Mouse (Mus musculus) heart, embryonic 10.5 days (tissue): ENCODE measurements around the gene Bloc1s5. TPM values are rescaled to one million over a fixed set of nuclear protein-coding genes. Genes with fewer than 3 reads are reported as not detected.
"Not testable (repeated sequence)": the region's sequence is repeated elsewhere in the genome, so short reads cannot be mapped to it uniquely, and the experiment has no call there.

Experiments
- DNase-seq: peaks from one replicate; pipeline ENCODE4 v3.0.0-alpha.2; 2017; ENCODE audit warnings: low spot score
- H3K27ac ChIP-seq: fragments of 300-500 bp; sonication (generic); 2 replicates; pipeline ENCODE4 v1.5.1; 2016; ENCODE audit warnings: mild to moderate bottlenecking
- H3K27me3 ChIP-seq: fragments of 300-500 bp; sonication (generic); 2 replicates; pipeline ENCODE4 v1.6.1; 2016; ENCODE audit warnings: mild to moderate bottlenecking; ENCODE audit not compliant: poor library complexity, insufficient read depth, severe bottlenecking
- H3K36me3 ChIP-seq: fragments of 300-500 bp; sonication (generic); 2 replicates; pipeline ENCODE4 v1.6.1; 2016; ENCODE audit warnings: mild to moderate bottlenecking, moderate library complexity
- H3K4me1 ChIP-seq: fragments of 300-500 bp; sonication (generic); 2 replicates; pipeline ENCODE4 v1.6.1; 2016; ENCODE audit warnings: mild to moderate bottlenecking
- H3K4me3 ChIP-seq: fragments of 300-500 bp; sonication (generic); 2 replicates; pipeline ENCODE4 v1.5.1; 2016; ENCODE audit warnings: mild to moderate bottlenecking, moderate library complexity
- H3K9me3 ChIP-seq: fragments of 300-500 bp; sonication (generic); 2 replicates; pipeline ENCODE4 v1.6.1; 2016; ENCODE audit warnings: mild to moderate bottlenecking, moderate library complexity
- WGBS: fragments of 180-500 bp; shearing (Covaris S2); methylation state at CpG from one replicate; pipeline ENCODE4 v1.1.7; 2016; 5-methylcytosine and 5-hydroxymethylcytosine counted together
- polyA plus RNA-seq: library from polyadenylated mRNA; unstranded; fragments of >200 nt; fragmentation: Nextera tagmentation; extraction: Ambion mirVana; gene quantifications from 2 replicates; pipeline ENCODE4 v1.2.1, GENCODE M21; 2016

Gene Bloc1s5
- polyA plus RNA-seq, result 17.5 and 21.6 TPM in 2 replicates

GRCm38 (mm10) chr13:38634800-38635269 lies at the start of gene Bloc1s5:
Gene Bloc1s5, minus strand, starts transcription at chr13:38635109.
- H3K4me1 ChIP-seq, result peaks cover 6% of the 10 kb centered on the region; the same call in 1 of the 2 replicates

DNA sequence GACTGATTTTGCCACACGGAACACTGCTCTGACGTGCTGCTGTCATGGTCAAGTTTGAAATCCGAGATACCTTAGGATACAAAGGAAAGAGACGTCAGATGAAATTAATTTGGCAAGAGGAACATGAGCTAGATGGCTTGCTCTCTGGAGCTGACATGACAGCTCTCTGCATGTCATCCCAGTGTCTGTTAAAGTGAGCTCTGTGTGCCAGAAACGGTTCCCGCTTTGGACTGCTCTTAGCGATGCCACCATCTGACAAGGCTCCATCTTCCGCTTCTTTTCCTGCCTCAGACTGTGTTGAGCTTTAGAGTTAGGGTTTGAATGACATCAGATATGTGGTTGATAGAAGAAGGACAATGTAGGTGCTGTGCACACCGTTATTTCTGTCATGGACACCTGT lies 37.4 kb upstream of the Bloc1s5 start:
- Histone ChIP-seq H3K4me3 (no peak overlapping the region), H3K9me3 (no peaks in the 10 kb centered on the region), H3K27ac (no peak overlapping the region), H3K27me3 (no peaks in the 10 kb centered on the region), H3K4me1 (no peaks in the 10 kb centered on the region), H3K36me3 (no peaks in the 10 kb centered on the region)
- WGBS, result 84% methylated on average over 9 of the region's 9 CpGs
- DNase-seq, result no peak

More at GRCm38 (mm10) chr13:38634800-38635269, at the start of gene Bloc1s5:
- WGBS, result under 1% methylated on average over 44 of the region's 44 CpGs
- Histone ChIP-seq H3K9me3 (no peaks in the 10 kb centered on the region), H3K27me3 (no peaks in the 10 kb centered on the region), H3K36me3 (peaks cover 7% of the 10 kb centered on the region; the same call in 1 of the 2 replicates), H3K4me3 (peak within 1 kb of the TSS; percentile 78), H3K27ac (peak within 1 kb of the TSS; percentile 92)
- peak; percentile 97 for DNase-seq

DNA sequence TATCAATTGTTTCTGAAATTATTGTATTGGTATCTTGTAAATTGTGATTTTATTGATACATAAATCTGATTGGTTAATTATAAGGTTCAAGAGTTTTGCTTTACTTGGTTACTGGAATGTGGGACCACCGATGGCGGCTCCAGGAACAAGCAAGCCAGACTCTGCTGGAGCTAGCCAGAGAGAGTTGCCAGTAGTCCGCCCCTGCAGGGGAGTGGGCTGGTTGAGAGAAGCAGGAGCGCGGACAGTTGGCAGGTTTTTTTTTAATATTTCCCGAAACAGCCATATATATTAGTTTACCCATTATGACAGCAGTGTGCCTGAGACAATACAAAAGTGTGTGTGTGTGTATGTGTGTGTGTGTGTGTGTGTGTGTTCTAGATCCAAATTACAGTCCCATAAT lies 36.5 kb upstream of the Bloc1s5 start:
- H3K4me3 ChIP-seq, H3K27ac ChIP-seq, DNase-seq, H3K4me1 ChIP-seq, H3K9me3 ChIP-seq, H3K36me3 ChIP-seq, H3K27me3 ChIP-seq: not testable (repeated sequence)
- 82% methylated on average over 6 of the region's 6 CpGs for WGBS

- Histone ChIP-seq H3K27ac (no peak overlapping the region), H3K4me1 (no peaks in the 10 kb centered on the region), H3K27me3 (no peaks in the 10 kb centered on the region), H3K36me3 (no peaks in the 10 kb centered on the region), H3K9me3 (no peaks in the 10 kb centered on the region), H3K4me3 (no peak overlapping the region)
- no peak for DNase-seq
Measured at GRCm38 (mm10) chr13:38670051-38670450, 35.1 kb upstream of the Bloc1s5 start.

- Histone ChIP-seq H3K9me3 (no peaks in the 10 kb centered on the region), H3K27ac (no peak overlapping the region), H3K4me1 (no peaks in the 10 kb centered on the region), H3K36me3 (no peaks in the 10 kb centered on the region), H3K4me3 (no peak overlapping the region), H3K27me3 (no peaks in the 10 kb centered on the region)
- 40% methylated on average over 2 of the region's 2 CpGs for WGBS
- no peak for DNase-seq
Measured at GRCm38 (mm10) chr13:38668514-38668913, 33.6 kb upstream of the Bloc1s5 start.

- Histone ChIP-seq H3K4me1 (no peaks in the 10 kb centered on the region), H3K27ac (no peak overlapping the region), H3K36me3 (no peaks in the 10 kb centered on the region), H3K27me3 (no peaks in the 10 kb centered on the region), H3K4me3 (no peak overlapping the region), H3K9me3 (no peaks in the 10 kb centered on the region)
- WGBS, result 34% methylated on average over 1 of the region's 1 CpGs
- no peak for DNase-seq
Measured at GRCm38 (mm10) chr13:38664753-38665152, 29.8 kb upstream of the Bloc1s5 start.

DNA sequence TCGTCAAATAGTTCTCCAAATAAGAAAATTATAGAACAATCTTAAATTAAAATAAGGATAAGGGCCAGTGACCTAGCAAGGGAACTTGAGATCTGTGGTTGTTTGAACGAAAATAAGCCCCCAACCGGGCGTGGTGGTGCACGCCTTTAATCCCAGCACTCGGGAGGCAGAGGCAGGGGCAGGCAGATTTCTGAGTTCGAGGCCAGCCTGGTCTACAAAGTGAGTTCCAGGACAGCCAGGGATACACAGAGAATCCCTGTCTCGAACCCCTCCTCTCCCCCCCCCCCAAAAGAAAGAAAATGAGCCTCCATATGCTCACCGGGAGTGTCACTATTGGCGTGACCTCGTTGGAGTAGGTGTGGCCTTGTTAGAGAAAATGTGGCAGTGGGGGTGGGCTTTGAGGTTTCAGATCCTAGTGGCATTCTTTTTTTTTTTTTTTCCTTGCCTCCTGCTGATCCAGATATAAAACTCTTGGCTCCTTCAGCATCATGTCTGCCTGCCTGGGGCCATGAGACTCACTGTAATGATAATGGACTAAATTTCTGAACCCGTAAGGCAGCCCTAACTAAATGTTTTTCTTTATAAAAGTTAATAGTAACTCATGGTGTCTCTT lies 24.7 kb upstream of the Bloc1s5 start:
- H3K4me3 ChIP-seq, result peak overlapping the region; percentile 96; the same call in 1 of the 2 replicates
- WGBS, result 81% methylated on average over 12 of the region's 12 CpGs

GRCm38 (mm10) chr13:38658528-38659280 lies 23.8 kb upstream of the Bloc1s5 start, which contains the start of gene Eef1e1:
Gene Eef1e1, minus strand, starts transcription at chr13:38659058.
- Histone ChIP-seq H3K4me1 (peaks cover 12% of the 10 kb centered on the region; the same call in 1 of the 2 replicates), H3K27me3 (no peaks in the 10 kb centered on the region)
- WGBS, result under 1% methylated on average over 59 of the region's 59 CpGs

More for the DNA sequence above, 24.7 kb upstream of the Bloc1s5 start:
- Histone ChIP-seq H3K9me3 (no peaks in the 10 kb centered on the region), H3K27me3 (no peaks in the 10 kb centered on the region), H3K27ac (no peak overlapping the region), H3K36me3 (peaks cover 22% of the 10 kb centered on the region), H3K4me1 (peaks cover 12% of the 10 kb centered on the region; the same call in 1 of the 2 replicates)
- DNase-seq, result no peak

DNA sequence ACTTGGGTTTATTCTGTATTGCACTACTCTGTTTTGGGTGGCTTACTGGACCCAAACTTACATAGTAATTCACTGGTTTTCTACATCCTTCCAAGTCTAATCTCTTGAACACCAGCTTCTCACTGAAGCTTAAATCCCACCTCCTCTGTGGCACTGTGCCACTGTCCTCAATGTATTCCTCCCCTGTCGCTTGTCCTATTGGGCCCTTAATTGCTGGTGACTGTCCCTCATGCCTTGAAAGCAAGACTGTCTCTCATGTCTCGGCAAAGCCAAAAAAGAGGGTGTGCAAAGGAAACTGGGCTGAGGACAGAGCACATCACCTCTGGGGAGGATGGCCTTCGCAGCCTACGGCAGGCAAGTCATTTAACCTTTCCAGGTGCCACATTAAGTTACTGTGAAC lies 23.0 kb upstream of the Bloc1s5 start:
- no peaks in the 10 kb centered on the region for H3K9me3 ChIP-seq
- H3K36me3 ChIP-seq, result peaks cover 39% of the 10 kb centered on the region
- H3K27ac ChIP-seq, result peak overlapping the region; percentile 97
- 23% methylated on average over 4 of the region's 4 CpGs for WGBS
- no peak for DNase-seq
- no peaks in the 10 kb centered on the region for H3K27me3 ChIP-seq
- H3K4me3 ChIP-seq, result peak overlapping the region; percentile 96
- H3K4me1 ChIP-seq, result peaks cover 12% of the 10 kb centered on the region; the same call in 1 of the 2 replicates

More at GRCm38 (mm10) chr13:38658528-38659280, 23.8 kb upstream of the Bloc1s5 start, which contains the start of gene Eef1e1:
- peak within 1 kb of the TSS; percentile 97 for H3K27ac ChIP-seq
- peaks cover 31% of the 10 kb centered on the region for H3K36me3 ChIP-seq
- no peaks in the 10 kb centered on the region for H3K9me3 ChIP-seq
- peak within 1 kb of the TSS; percentile 96 for H3K4me3 ChIP-seq
- DNase-seq, result peak; percentile 99

DNA sequence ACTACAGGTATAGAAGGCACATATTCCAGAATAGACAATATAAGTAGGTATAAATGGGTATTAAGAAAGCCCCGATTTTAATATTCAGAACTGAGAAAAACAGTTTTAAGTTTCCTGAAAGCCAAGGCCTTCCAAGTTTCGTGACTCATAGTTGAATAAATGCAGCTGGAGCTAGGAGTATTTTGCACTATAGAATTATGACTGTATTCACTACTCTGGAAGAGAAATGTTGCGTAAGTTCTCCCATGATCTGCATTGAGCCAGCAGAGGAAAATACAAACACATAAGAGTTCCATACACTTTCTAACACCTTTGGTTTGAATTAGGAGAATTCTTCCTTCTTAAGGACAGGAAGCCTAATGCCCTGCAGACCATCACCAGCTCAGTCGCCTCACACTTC lies 15.4 kb upstream of the Bloc1s5 start:
- no peaks in the 10 kb centered on the region for H3K27me3 ChIP-seq
- H3K27ac ChIP-seq, result no peak overlapping the region
- H3K4me3 ChIP-seq, result no peak overlapping the region
- no peaks in the 10 kb centered on the region for H3K9me3 ChIP-seq
- no peak for DNase-seq
- H3K4me1 ChIP-seq, result no peaks in the 10 kb centered on the region
- peaks cover 95% of the 10 kb centered on the region for H3K36me3 ChIP-seq
- WGBS, result 94% methylated on average over 4 of the region's 4 CpGs

DNA sequence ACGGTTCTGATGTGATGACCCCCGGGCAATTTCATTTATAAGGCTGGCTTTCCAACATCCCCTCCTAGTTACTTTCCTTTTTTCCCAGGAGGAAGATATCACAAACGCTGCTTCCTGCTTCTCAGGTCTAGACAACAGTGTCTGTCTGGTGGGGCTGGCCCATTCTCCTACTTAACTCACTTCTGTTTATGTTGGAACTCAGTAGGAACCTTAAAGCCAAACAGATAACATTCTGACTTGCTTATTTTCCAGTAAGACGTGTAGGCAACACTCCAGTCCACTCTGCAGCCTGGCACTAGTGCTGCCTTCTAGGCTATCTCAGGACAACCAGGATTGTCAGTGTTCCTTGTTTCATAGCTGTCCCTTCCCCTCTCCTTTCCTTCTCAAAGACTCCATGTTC lies 14.2 kb upstream of the Bloc1s5 start:
- Histone ChIP-seq H3K27me3 (no peaks in the 10 kb centered on the region), H3K4me1 (no peaks in the 10 kb centered on the region), H3K27ac (no peak overlapping the region), H3K9me3 (no peaks in the 10 kb centered on the region), H3K4me3 (no peak overlapping the region), H3K36me3 (peaks cover 95% of the 10 kb centered on the region)
- WGBS, result 80% methylated on average over 4 of the region's 4 CpGs
- DNase-seq, result no peak

DNA sequence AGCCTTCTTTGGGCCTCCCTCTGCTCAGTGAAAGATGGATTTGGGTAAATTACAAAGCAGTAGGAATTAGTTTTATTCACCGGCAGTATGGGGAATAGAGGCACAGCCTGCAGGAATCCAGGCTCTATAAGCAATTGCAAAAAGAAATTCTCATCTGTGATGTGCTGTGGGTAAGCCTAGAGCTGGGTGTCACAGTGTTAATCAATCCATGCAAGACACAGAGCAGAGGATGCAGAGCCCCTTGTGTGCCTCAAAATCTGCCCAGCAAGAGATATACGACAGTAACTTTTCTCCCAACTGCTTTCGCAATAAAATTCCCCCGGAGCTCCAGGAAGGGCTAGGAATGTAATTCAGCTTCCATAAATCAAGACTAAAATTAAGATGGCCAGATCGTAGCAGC lies 6.5 kb upstream of the Bloc1s5 start:
- H3K9me3 ChIP-seq, result no peaks in the 10 kb centered on the region
- H3K27ac ChIP-seq, result no peak overlapping the region
- no peaks in the 10 kb centered on the region for H3K4me1 ChIP-seq
- peaks cover 35% of the 10 kb centered on the region for H3K36me3 ChIP-seq
- 92% methylated on average over 5 of the region's 5 CpGs for WGBS
- DNase-seq, result no peak
- no peaks in the 10 kb centered on the region for H3K27me3 ChIP-seq
- H3K4me3 ChIP-seq, result no peak overlapping the region

DNA sequence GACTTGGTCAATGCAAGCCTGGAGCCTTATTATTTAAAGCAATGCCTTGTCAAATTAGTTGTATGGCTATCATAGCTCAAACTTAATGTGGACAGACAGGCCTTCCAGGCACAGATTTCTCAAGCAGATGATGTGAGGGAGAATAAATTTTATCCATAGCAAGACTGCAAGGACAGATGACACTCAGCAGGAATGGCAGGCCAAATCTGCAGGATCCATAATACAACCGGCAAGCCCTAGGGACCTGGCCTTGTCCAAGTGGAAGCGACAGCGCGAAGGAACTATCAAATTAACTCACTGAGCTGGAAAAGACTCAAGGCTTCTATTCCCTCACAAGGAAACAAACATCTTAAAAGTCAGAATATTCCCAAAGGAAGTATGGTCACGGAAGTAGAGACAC lies 6.1 kb upstream of the Bloc1s5 start:
- DNase-seq, result no peak
- Histone ChIP-seq H3K4me3 (no peak overlapping the region), H3K36me3 (peaks cover 32% of the 10 kb centered on the region), H3K4me1 (no peaks in the 10 kb centered on the region), H3K27me3 (no peaks in the 10 kb centered on the region), H3K9me3 (no peaks in the 10 kb centered on the region), H3K27ac (no peak overlapping the region)
- 93% methylated on average over 5 of the region's 5 CpGs for WGBS
